Comparison of ENCODE assay signal across 9 mouse cellular contexts in the genomic region with DNA sequence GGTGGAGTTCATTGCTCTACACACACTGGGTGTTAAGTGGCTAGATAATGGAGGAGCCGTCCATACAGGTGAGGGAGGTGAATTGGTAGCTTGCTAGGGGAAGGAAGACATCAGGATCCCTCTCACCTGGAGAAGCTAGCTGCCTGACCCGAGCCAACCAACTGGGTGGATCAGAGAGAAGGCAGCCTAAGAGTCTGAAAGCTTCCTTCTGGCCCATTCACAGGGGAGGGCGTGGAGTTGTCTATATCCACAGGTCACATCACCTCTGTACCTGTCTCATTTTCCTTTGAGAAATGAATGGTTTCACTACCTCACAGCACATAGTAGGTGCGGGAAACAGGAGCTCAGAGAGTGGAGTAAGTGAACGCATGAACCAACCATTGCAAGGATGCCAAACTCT. TPM values are rescaled to one million over a fixed set of nuclear protein-coding genes. Genes with fewer than 3 reads are reported as not detected.
DNase-seq lines count a peak whose midpoint lies in the region; ATAC-seq and TF ChIP-seq lines count a peak whose summit lies in the region.
"Had no signal": no experiment of that assay in that cellular context is flagged by ENCODE, and none has a peak within 500 bp of the region (broad histone marks: within the 10 kb centered on the region; RNA-seq: fewer than 3 reads in every experiment).

No protein-coding gene starts in this region.

- H3K9ac ChIP-seq in embryonic facial prominence, embryonic 13.5 days = peak overlapping the region; percentile 81; the same call in 1 of the 2 replicates
- peak overlapping the region; percentile 96; the same call in 1 of the 2 replicates for H3K9ac ChIP-seq in hindbrain, embryonic 16.5 days (ENCODE audit: low read depth, low read length)
- H3K9ac ChIP-seq in midbrain, embryonic 14.5 days (replicated peaks; ENCODE audit: low read length) = peak overlapping the region; percentile 91

- no peaks in the 10 kb centered on the region; the same call in 1 of the 2 replicates for H3K4me1 ChIP-seq in kidney, adult 2 months (ENCODE audit: control insufficient read depth, insufficient read depth, low read length)
- H3K4me1 ChIP-seq in embryonic facial prominence, embryonic 13.5 days = no peaks in the 10 kb centered on the region
- H3K4me1 ChIP-seq in hindbrain, embryonic 16.5 days (ENCODE audit: control insufficient read depth, insufficient read depth, low read depth, low read length) = peaks cover 4% of the 10 kb centered on the region
- peaks cover 6% of the 10 kb centered on the region for H3K4me1 ChIP-seq in midbrain, embryonic 14.5 days (ENCODE audit: control insufficient read depth, insufficient read depth, low read length)

- WGBS in kidney, adult 2 months = 63% methylated on average over 5 of the region's 5 CpGs
- WGBS in embryonic facial prominence, embryonic 13.5 days = 49% methylated on average over 5 of the region's 5 CpGs
- WGBS in hindbrain, embryonic 16.5 days = 51% methylated on average over 5 of the region's 5 CpGs
- 56% methylated on average over 5 of the region's 5 CpGs for WGBS in midbrain, embryonic 14.5 days

- H3K9me3 ChIP-seq in embryonic facial prominence, embryonic 13.5 days = peaks cover under 1% of the 10 kb centered on the region
- H3K9me3 ChIP-seq in hindbrain, embryonic 16.5 days (ENCODE audit: control insufficient read depth, low read length) = no peaks in the 10 kb centered on the region
- peaks cover under 1% of the 10 kb centered on the region; the same call in 1 of the 2 replicates for H3K9me3 ChIP-seq in midbrain, embryonic 14.5 days (ENCODE audit: control insufficient read depth, low read length)

- no peak for TF ChIP-seq CTCF in kidney, adult 2 months (conservative IDR thresholded peaks at IDR 0.05; ENCODE audit: insufficient read depth, insufficient read length, low read depth, low read length)

- no peak overlapping the region for H3K27ac ChIP-seq in kidney, adult 2 months (ENCODE audit: insufficient read depth, low read depth, low read length)
- no peak overlapping the region for H3K27ac ChIP-seq in embryonic facial prominence, embryonic 13.5 days
- H3K27ac ChIP-seq in hindbrain, embryonic 16.5 days (ENCODE audit: low read depth, low read length) = peak overlapping the region; percentile 91
- H3K27ac ChIP-seq in midbrain, embryonic 14.5 days (replicated peaks; ENCODE audit: low read depth, low read length) = no peak overlapping the region

- no peaks in the 10 kb centered on the region for H3K36me3 ChIP-seq in kidney, adult 2 months (ENCODE audit: control insufficient read depth, insufficient read depth, low read length)
- H3K36me3 ChIP-seq in embryonic facial prominence, embryonic 13.5 days = no peaks in the 10 kb centered on the region
- H3K36me3 ChIP-seq in hindbrain, embryonic 16.5 days (ENCODE audit: control insufficient read depth, insufficient read depth, low read length) = no peaks in the 10 kb centered on the region
- no peaks in the 10 kb centered on the region for H3K36me3 ChIP-seq in midbrain, embryonic 14.5 days (ENCODE audit: control insufficient read depth, insufficient read depth, low read length)

- TF ChIP-seq POLR2A in kidney, adult 2 months (IDR thresholded peaks at IDR 0.05; ENCODE audit: low read depth, low read length) = no peak

- H3K4me3 ChIP-seq in kidney, adult 2 months (ENCODE audit: insufficient read depth, low read depth, low read length) = peak overlapping the region; percentile 82
- H3K4me3 ChIP-seq in embryonic facial prominence, embryonic 13.5 days = peak overlapping the region; percentile 66
- peak overlapping the region; percentile 81 for H3K4me3 ChIP-seq in hindbrain, embryonic 16.5 days (ENCODE audit: low read length)
- peak overlapping the region; percentile 72 for H3K4me3 ChIP-seq in midbrain, embryonic 14.5 days (replicated peaks; ENCODE audit: low read depth, low read length)
- H3K4me3 ChIP-seq: myocyte had no signal

- no peak for ATAC-seq in embryonic facial prominence, embryonic 13.5 days (ENCODE audit: insufficient number of reproducible peaks, insufficient read depth, low FRiP score, low TSS enrichment, low read depth)
- ATAC-seq in hindbrain, embryonic 16.5 days = no peak; the same call in 1 of the 2 replicates
- no peak; the same call in 1 of the 2 replicates for ATAC-seq in midbrain, embryonic 14.5 days (ENCODE audit: low FRiP score, low TSS enrichment)

- peak overlapping the region; percentile 95 for H3K4me2 ChIP-seq in embryonic facial prominence, embryonic 13.5 days
- peak overlapping the region; percentile 90 for H3K4me2 ChIP-seq in hindbrain, embryonic 16.5 days (ENCODE audit: low read length)
- peak overlapping the region; percentile 84 for H3K4me2 ChIP-seq in midbrain, embryonic 14.5 days (ENCODE audit: low read length)

- DNase-seq in kidney, adult 2 months = peak; percentile 3
- no peak for DNase-seq in kidney, postnatal 25 days
- DNase-seq in midbrain, embryonic 14.5 days = no peak
- DNase-seq in left cerebral cortex, adult 9 months (ENCODE audit: low spot score in 2 of 2) = no peak
- DNase-seq in urinary bladder, postnatal 10 days (ENCODE audit: low spot score) = no peak
- no peak for DNase-seq in natural killer cell, adult 2 months (ENCODE audit: low spot score in 2 of 2)

- H3K27me3 ChIP-seq in kidney, adult 2 months (replicated peaks; ENCODE audit: control insufficient read depth, insufficient read depth, low read length) = no peaks in the 10 kb centered on the region
- H3K27me3 ChIP-seq in embryonic facial prominence, embryonic 13.5 days = peaks cover 37% of the 10 kb centered on the region
- H3K27me3 ChIP-seq in hindbrain, embryonic 16.5 days (replicated peaks; ENCODE audit: control insufficient read depth, insufficient read depth, low read length) = no peaks in the 10 kb centered on the region
- H3K27me3 ChIP-seq in midbrain, embryonic 14.5 days (ENCODE audit: control insufficient read depth, insufficient read depth, low read length) = no peaks in the 10 kb centered on the region

RNA-seq across cellular contexts. Expression of gene Ccdc149, which starts 0.8 kb away (rescaled TPM):
- polyA plus RNA-seq in kidney, adult 2 months (2012; rRNA removed) = 1.4 and 1.7 TPM in 2 replicates
- polyA plus RNA-seq in embryonic facial prominence, embryonic 13.5 days (2015; fragmentation: Nextera tagmentation; extraction: Ambion mirVana) = 2.5 and 2.9 TPM in 2 replicates
- polyA plus RNA-seq in hindbrain, embryonic 16.5 days (2015; fragmentation: Nextera tagmentation; extraction: Ambion mirVana) = 15.0 and 15.4 TPM in 2 replicates
- polyA plus RNA-seq in midbrain, embryonic 14.5 days (2014; fragmentation: Nextera tagmentation; extraction: Ambion mirVana) = 9.3 and 9.5 TPM in 2 replicates
- polyA plus RNA-seq: myocyte had no signal
